Mouse (Mus musculus) gastrocnemius, postnatal 10 days (tissue): ENCODE results near the gene Gm11559. TPM values are rescaled to one million over a fixed set of nuclear protein-coding genes. Genes with fewer than 3 reads are reported as not detected.
"Not testable (repeated sequence)": the region's sequence is repeated elsewhere in the genome, so short reads cannot be mapped to it uniquely, and the experiment has no call there.

Experiments used
- DNase-seq: peaks from one replicate; pipeline ENCODE4 v3.0.0; 2021; ENCODE audit warnings: mixed read lengths
- long read RNA-seq, 2 experiments: library from polyadenylated mRNA; stranded (forward); transcript quantifications; one replicate each; pipeline ENCODE4 v2.0.0; 2021
- total RNA-seq, 2 experiments: library from RNA; stranded (reverse); gene quantifications; 2 replicates each; pipeline ENCODE4 v1.2.3; 2021

Gene Gm11559
- not detected for total RNA-seq
- long read RNA-seq, experiment 1, result 0 reads
- long read RNA-seq, experiment 2, result 0 reads

DNA sequence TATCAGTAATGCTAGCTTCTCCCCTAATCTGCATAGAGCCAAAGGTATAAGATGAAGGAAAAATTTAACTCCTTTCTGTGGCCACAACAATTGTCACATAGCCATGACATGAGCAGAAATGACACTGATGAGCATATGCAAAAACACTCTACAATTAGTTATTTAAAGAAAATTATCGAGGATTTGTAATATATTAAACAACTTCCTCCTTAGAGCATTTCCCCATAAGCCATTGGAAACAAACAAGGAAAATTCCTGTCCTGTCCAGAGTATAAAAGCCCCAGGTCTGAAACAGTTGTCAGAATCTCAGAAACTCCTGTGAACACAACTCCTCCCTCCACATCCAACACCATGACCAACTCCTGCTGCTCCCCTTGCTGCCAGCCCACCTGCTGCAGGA is at the start of gene Gm11559:
TSS of gene Gm11559 (plus strand) at position 301 of the 400 bp plus-strand sequence.
- DNase-seq, result not testable (repeated sequence)

GRCm38 (mm10) chr11:99815566-99815965 is 48.7 kb upstream of the Gm11559 start, which contains the start of gene Gm11564:
Gene Gm11564 (minus strand): TSS chr11:99815666.
- not testable (repeated sequence) for DNase-seq

GRCm38 (mm10) chr11:99837966-99838365 is 26.3 kb upstream of the Gm11559 start, which contains the start of gene 2300003K06Rik:
Gene 2300003K06Rik (minus strand): TSS chr11:99838066.
- DNase-seq, result no peak

GRCm38 (mm10) chr11:99842185-99842584 is 22.1 kb upstream of the Gm11559 start:
- no peak for DNase-seq

- DNase-seq, result no peak
Observed at GRCm38 (mm10) chr11:99846746-99847145, 17.5 kb upstream of the Gm11559 start.

GRCm38 (mm10) chr11:99851508-99851907 is 12.8 kb upstream of the Gm11559 start, which contains the start of gene Krtap4-16:
Gene Krtap4-16 (minus strand): TSS chr11:99851608.
- DNase-seq, result no peak

GRCm38 (mm10) chr11:99854121-99854520 is 10.2 kb upstream of the Gm11559 start:
- DNase-seq, result no peak

DNA sequence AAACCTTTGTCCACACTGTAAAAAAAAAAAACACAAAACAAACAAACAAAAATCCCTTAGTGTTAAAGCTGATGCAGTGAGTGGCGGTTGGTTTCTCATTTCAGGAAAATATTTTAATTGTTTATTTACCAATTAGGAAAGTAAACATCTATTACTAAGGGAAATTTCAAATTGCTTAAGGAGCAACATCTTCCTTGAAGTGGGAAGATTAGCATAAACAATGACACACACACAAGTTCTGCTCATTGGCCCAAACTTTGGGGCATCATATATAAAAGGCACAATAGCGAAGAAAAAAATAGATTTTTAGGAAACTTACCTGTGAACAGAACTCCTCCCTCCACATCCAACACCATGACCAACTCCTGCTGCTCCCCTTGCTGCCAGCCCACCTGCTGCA is 6.7 kb upstream of the Gm11559 start, which contains the start of gene Gm11568:
TSS of gene Gm11568 (plus strand) at position 301 of the 400 bp plus-strand sequence.
- DNase-seq, result no peak

GRCm38 (mm10) chr11:99858761-99859160 is 5.5 kb upstream of the Gm11559 start:
- no peak for DNase-seq

DNA sequence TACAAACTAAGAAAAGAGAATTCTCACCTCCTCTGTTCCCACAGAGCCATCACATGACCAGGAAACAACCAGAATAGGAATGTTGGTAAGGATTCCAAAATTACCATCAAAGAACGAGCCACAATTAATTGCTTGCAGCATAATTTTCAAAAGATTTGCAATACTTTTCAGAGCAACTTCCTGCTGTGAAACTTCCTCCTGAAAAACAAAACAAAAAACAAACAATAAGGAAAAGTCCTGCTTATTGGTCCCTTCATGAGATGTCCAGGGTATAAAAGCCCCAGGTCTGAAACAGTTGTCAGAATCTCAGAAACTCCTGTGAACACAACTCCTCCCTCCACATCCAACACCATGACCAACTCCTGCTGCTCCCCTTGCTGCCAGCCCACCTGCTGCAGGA is 8.8 kb downstream of the Gm11559 start, which contains the start of gene Krtap9-1:
TSS of gene Krtap9-1 (plus strand) at position 301 of the 400 bp plus-strand sequence.
- DNase-seq, result not testable (repeated sequence)

- DNase-seq, result not testable (repeated sequence)
Observed at GRCm38 (mm10) chr11:99878887-99879286, 14.6 kb downstream of the Gm11559 start, which contains the start of gene Gm11567. Gene Gm11567 (plus strand): TSS chr11:99879187.

GRCm38 (mm10) chr11:99907620-99908019 is 43.3 kb downstream of the Gm11559 start, which contains the start of gene Krtap31-1:
Gene Krtap31-1 (plus strand): TSS chr11:99907920.
- no peak for DNase-seq

- no peak for DNase-seq
Observed at GRCm38 (mm10) chr11:99914451-99914850, 50.2 kb downstream of the Gm11559 start, which contains the start of gene Gm11565. Gene Gm11565 (plus strand): TSS chr11:99914751.

Other genes with a start within 250 kb of the Gm11559 start
- not detected for gene Krtap2-4, start 249.6 kb upstream of the Gm11559 start, total RNA-seq
- gene Gm11562, start 244.0 kb upstream of the Gm11559 start, total RNA-seq, result not detected
- not detected for gene Krtap4-1, start 236.2 kb upstream of the Gm11559 start, total RNA-seq
- not detected for gene Krtap4-2, start 229.4 kb upstream of the Gm11559 start, total RNA-seq
- not detected for gene Krtap4-7, start 220.4 kb upstream of the Gm11559 start, total RNA-seq
- not detected for gene Gm11555, start 214.2 kb upstream of the Gm11559 start, total RNA-seq
- gene Gm11563, start 205.5 kb upstream of the Gm11559 start, total RNA-seq, result not detected
- not detected for gene Krtap4-6, start 198.5 kb upstream of the Gm11559 start, total RNA-seq
- not detected for gene Gm14190, start 173.7 kb upstream of the Gm11559 start, total RNA-seq
- gene Gm14180, start 130.2 kb upstream of the Gm11559 start, total RNA-seq, result not detected
- gene Gm11595, start 91.6 kb upstream of the Gm11559 start, total RNA-seq, result not detected
- gene Krtap4-8, start 83.8 kb upstream of the Gm11559 start, total RNA-seq, result not detected
- gene Krtap4-9, start 79.3 kb upstream of the Gm11559 start, total RNA-seq, result under 1 TPM in 1 of 2 experiments, not detected in 1; 0.23 TPM
- not detected for gene Gm11596, start 71.0 kb upstream of the Gm11559 start, total RNA-seq
- not detected for gene Gm11569, start 65.5 kb upstream of the Gm11559 start, total RNA-seq
- not detected for gene Gm11554, start 60.0 kb upstream of the Gm11559 start, total RNA-seq
- gene Krtap4-13, start 54.6 kb upstream of the Gm11559 start, total RNA-seq, result not detected
- gene Gm11564, start 48.8 kb upstream of the Gm11559 start, total RNA-seq, result not detected
- not detected for gene 2300003K06Rik, start 26.4 kb upstream of the Gm11559 start, total RNA-seq
- gene Krtap4-16, start 12.9 kb upstream of the Gm11559 start, total RNA-seq, result not detected
- gene Gm11568, start 6.6 kb upstream of the Gm11559 start, total RNA-seq, result not detected
- gene Krtap9-1, start 8.9 kb downstream of the Gm11559 start, total RNA-seq, result not detected
- not detected for gene Gm11567, start 14.7 kb downstream of the Gm11559 start, total RNA-seq
- gene Krtap31-1, start 43.4 kb downstream of the Gm11559 start, total RNA-seq, result not detected
- not detected for gene Gm11565, start 50.3 kb downstream of the Gm11559 start, total RNA-seq
- not detected for gene Krtap31-2, start 71.8 kb downstream of the Gm11559 start, total RNA-seq
- not detected for gene Krtap9-5, start 84.0 kb downstream of the Gm11559 start, total RNA-seq
- not detected for gene Krtap29-1, start 114.6 kb downstream of the Gm11559 start, total RNA-seq
- gene Krtap16-1, start 122.1 kb downstream of the Gm11559 start, total RNA-seq, result not detected
- not detected for gene Krtap17-1, start 129.5 kb downstream of the Gm11559 start, total RNA-seq
- not detected for gene Krt33a, start 151.7 kb downstream of the Gm11559 start, total RNA-seq
- gene Krt33b, start 165.4 kb downstream of the Gm11559 start, total RNA-seq, result under 1 TPM; 0.38 to 0.45 TPM
- not detected for gene Krt34, start 177.1 kb downstream of the Gm11559 start, total RNA-seq
- not detected for gene Krt31, start 186.1 kb downstream of the Gm11559 start, total RNA-seq
- gene Krt32, start 223.8 kb downstream of the Gm11559 start, total RNA-seq, result not detected
- gene Krt35, start 231.8 kb downstream of the Gm11559 start, total RNA-seq, result not detected
- gene Krt36, start 241.2 kb downstream of the Gm11559 start, total RNA-seq, result not detected